Mouse (Mus musculus) stomach, embryonic 16.5 days (tissue): ENCODE data around the gene Fam241b. TPM values are rescaled to one million over a fixed set of nuclear protein-coding genes. Genes with fewer than 3 reads are reported as not detected.

Experiments used
- ATAC-seq: fragments of 200-750 bp; cut with Nextera tagmentation; 2 replicates; pipeline ENCODE4 v1.8.0; 2017; ENCODE audit warnings: moderate number of reproducible peaks, moderate TSS enrichment; ENCODE audit not compliant: insufficient read depth, low FRiP score
- H3K27ac ChIP-seq: fragments of 300-500 bp; sonication (generic); 2 replicates; pipeline ENCODE4 v1.5.1; 2014; ENCODE audit warnings: low read length
- H3K27me3 ChIP-seq: fragments of 300-500 bp; sonication (generic); 2 replicates; pipeline ENCODE4 v1.6.1; 2014; ENCODE audit warnings: low read length, control low read depth, mixed read lengths; ENCODE audit not compliant: control insufficient read depth, insufficient read depth
- H3K36me3 ChIP-seq: fragments of 300-500 bp; sonication (generic); 2 replicates; pipeline ENCODE4 v1.6.1; 2014; ENCODE audit warnings: low read length; ENCODE audit not compliant: control insufficient read depth, insufficient read depth
- H3K4me1 ChIP-seq: fragments of 300-500 bp; sonication (generic); 2 replicates; pipeline ENCODE4 v1.6.1; 2014; ENCODE audit warnings: low read length, control low read depth, mixed read lengths; ENCODE audit not compliant: control insufficient read depth, insufficient read depth
- H3K4me2 ChIP-seq: fragments of 300-500 bp; sonication (generic); 2 replicates; pipeline ENCODE4 v1.6.1; 2014; ENCODE audit warnings: low read depth, low read length, mixed read lengths
- H3K4me3 ChIP-seq: fragments of 300-500 bp; sonication (generic); replicated peaks from 2 replicates; pipeline ENCODE4 v1.5.1; 2014; ENCODE audit warnings: mild to moderate bottlenecking, low read length
- H3K9ac ChIP-seq: fragments of 300-500 bp; sonication (generic); 2 replicates; pipeline ENCODE4 v1.6.1; 2014; ENCODE audit warnings: low read length
- H3K9me3 ChIP-seq: fragments of 300-500 bp; sonication (generic); replicated peaks from 2 replicates; pipeline ENCODE4 v1.6.1; 2016; ENCODE audit warnings: low read length, control low read depth; ENCODE audit not compliant: control insufficient read depth
- WGBS: fragments of 180-500 bp; shearing (Covaris S2); extraction: QIAGEN DNeasy Blood & Tissue Kit; methylation state at CpG from one replicate; pipeline ENCODE4 v1.1.7; 2014; 5-methylcytosine and 5-hydroxymethylcytosine counted together
- polyA plus RNA-seq: library from polyadenylated mRNA; unstranded; fragments of >200 nt; fragmentation: Nextera tagmentation; extraction: Ambion mirVana; gene quantifications from 2 replicates; pipeline ENCODE4 v1.2.1, GENCODE M21; 2015

The Fam241b gene
- polyA plus RNA-seq, 1 experiment from 2014 or later, result 18.0 TPM

- ATAC-seq, result no peak
- Histone ChIP-seq H3K4me1 (no peaks in the 10 kb centered on the region; the same call in 1 of the 2 replicates), H3K27ac (no peak overlapping the region), H3K36me3 (no peaks in the 10 kb centered on the region), H3K9me3 (no peaks in the 10 kb centered on the region), H3K9ac (no peak overlapping the region), H3K4me3 (no peak overlapping the region), H3K4me2 (no peak overlapping the region), H3K27me3 (no peaks in the 10 kb centered on the region)
- 70% methylated on average over 7 of the region's 7 CpGs for WGBS
Measured at GRCm38 (mm10) chr10:62069398-62069797, 74.3 kb downstream of the Fam241b start.

GRCm38 (mm10) chr10:62068532-62068931 lies 75.2 kb downstream of the Fam241b start:
- no peak overlapping the region; the same call in 1 of the 2 replicates for H3K9ac ChIP-seq
- WGBS, result 74% methylated on average over 9 of the region's 9 CpGs

GRCm38 (mm10) chr10:62066213-62066612 lies 77.5 kb downstream of the Fam241b start:
- WGBS, result 54% methylated on average over 7 of the region's 7 CpGs
- Histone ChIP-seq H3K9ac (no peak overlapping the region), H3K36me3 (no peaks in the 10 kb centered on the region), H3K4me1 (peaks cover 1% of the 10 kb centered on the region), H3K4me2 (no peak overlapping the region), H3K27ac (no peak overlapping the region), H3K9me3 (no peaks in the 10 kb centered on the region), H3K27me3 (no peaks in the 10 kb centered on the region), H3K4me3 (no peak overlapping the region)
- no peak for ATAC-seq

More at GRCm38 (mm10) chr10:62068532-62068931, 75.2 kb downstream of the Fam241b start:
- no peak overlapping the region for H3K27ac ChIP-seq
- no peak overlapping the region for H3K4me2 ChIP-seq
- no peaks in the 10 kb centered on the region for H3K27me3 ChIP-seq
- H3K4me1 ChIP-seq, result no peaks in the 10 kb centered on the region; the same call in 1 of the 2 replicates
- no peaks in the 10 kb centered on the region for H3K9me3 ChIP-seq
- ATAC-seq, result peak; percentile 56; the same call in 1 of the 2 replicates
- no peak overlapping the region for H3K4me3 ChIP-seq
- no peaks in the 10 kb centered on the region for H3K36me3 ChIP-seq

GRCm38 (mm10) chr10:62062786-62063185 lies 80.9 kb downstream of the Fam241b start:
- Histone ChIP-seq H3K9ac (no peak overlapping the region), H3K4me3 (no peak overlapping the region), H3K27ac (no peak overlapping the region), H3K4me2 (no peak overlapping the region), H3K4me1 (peaks cover 16% of the 10 kb centered on the region; the same call in 1 of the 2 replicates), H3K9me3 (no peaks in the 10 kb centered on the region), H3K27me3 (no peaks in the 10 kb centered on the region), H3K36me3 (no peaks in the 10 kb centered on the region)
- WGBS, result 64% methylated on average over 5 of the region's 5 CpGs
- no peak for ATAC-seq

GRCm38 (mm10) chr10:62060969-62061678 lies 82.6 kb downstream of the Fam241b start:
- no peak overlapping the region for H3K9ac ChIP-seq
- WGBS, result 30% methylated on average over 14 of the region's 14 CpGs
- no peak overlapping the region for H3K4me3 ChIP-seq
- H3K27ac ChIP-seq, result no peak overlapping the region
- H3K4me2 ChIP-seq, result no peak overlapping the region
- ATAC-seq, result no peak
- H3K9me3 ChIP-seq, result no peaks in the 10 kb centered on the region
- no peaks in the 10 kb centered on the region for H3K36me3 ChIP-seq
- no peaks in the 10 kb centered on the region for H3K27me3 ChIP-seq
- H3K4me1 ChIP-seq, result peaks cover 16% of the 10 kb centered on the region; the same call in 1 of the 2 replicates

- peak overlapping the region; percentile 22; the same call in 1 of the 2 replicates for H3K27ac ChIP-seq
- no peak for ATAC-seq
- H3K4me2 ChIP-seq, result no peak overlapping the region
- 0 out of 2 replicates have a peak overlapping the region, but pooled peaks have one; percentile 8 for H3K9ac ChIP-seq
- H3K27me3 ChIP-seq, result no peaks in the 10 kb centered on the region
- H3K9me3 ChIP-seq, result no peaks in the 10 kb centered on the region
- H3K36me3 ChIP-seq, result no peaks in the 10 kb centered on the region
- H3K4me3 ChIP-seq, result no peak overlapping the region
- 50% methylated on average over 16 of the region's 16 CpGs for WGBS
- H3K4me1 ChIP-seq, result peaks cover 16% of the 10 kb centered on the region; the same call in 1 of the 2 replicates
Measured at GRCm38 (mm10) chr10:62060224-62060913, 83.4 kb downstream of the Fam241b start.

GRCm38 (mm10) chr10:62058508-62059375 lies 85.0 kb downstream of the Fam241b start:
- Histone ChIP-seq H3K4me2 (no peak overlapping the region), H3K4me3 (no peak overlapping the region), H3K36me3 (no peaks in the 10 kb centered on the region), H3K27me3 (no peaks in the 10 kb centered on the region), H3K9me3 (no peaks in the 10 kb centered on the region), H3K9ac (no peak overlapping the region), H3K27ac (no peak overlapping the region), H3K4me1 (peaks cover 16% of the 10 kb centered on the region; the same call in 1 of the 2 replicates)
- WGBS, result 69% methylated on average over 13 of the region's 13 CpGs
- no peak for ATAC-seq
